Mouse (Mus musculus) CD4-positive, CD25-positive, alpha-beta regulatory T cell, adult 4 months (primary cell): ENCODE results near the gene 4930402H24Rik. TPM values are rescaled to one million over a fixed set of nuclear protein-coding genes. Genes with fewer than 3 reads are reported as not detected.
A peak's percentile ranks its signal among the peaks of the same experiment; 100 is the strongest.

Experiments
- ATAC-seq: one replicate; pipeline ENCODE4 v1.8.0; 2017
- polyA plus RNA-seq, 2 experiments: library from polyadenylated mRNA; unstranded; fragments of 100-300 nt; shearing (Covaris generic); gene quantifications; one replicate each; pipeline ENCODE4 v1.2.1; 2017

4930402H24Rik gene
- polyA plus RNA-seq, 2 experiments from 2014 or later = 13.0 to 13.6 TPM

GRCm38 (mm10) chr2:130728906-130729585 lies 177.2 kb downstream of the 4930402H24Rik start:
- ATAC-seq = no peak

- ATAC-seq = no peak
These were observed 178.5 kb downstream of the 4930402H24Rik start for GRCm38 (mm10) chr2:130727752-130728151.

GRCm38 (mm10) chr2:130724369-130724768 lies 181.8 kb downstream of the 4930402H24Rik start:
- no peak for ATAC-seq

- no peak for ATAC-seq
These were observed 188.3 kb downstream of the 4930402H24Rik start for GRCm38 (mm10) chr2:130717951-130718350.

GRCm38 (mm10) chr2:130707057-130707456 lies 199.1 kb downstream of the 4930402H24Rik start:
- ATAC-seq = no peak

GRCm38 (mm10) chr2:130706602-130707001 lies 199.6 kb downstream of the 4930402H24Rik start:
- ATAC-seq = no peak

GRCm38 (mm10) chr2:130705178-130705577 lies 201.0 kb downstream of the 4930402H24Rik start:
- ATAC-seq = no peak

- no peak for ATAC-seq
These were observed 201.9 kb downstream of the 4930402H24Rik start for GRCm38 (mm10) chr2:130704040-130705001.

- ATAC-seq = no peak
These were observed 208.4 kb downstream of the 4930402H24Rik start for GRCm38 (mm10) chr2:130697821-130698266.

GRCm38 (mm10) chr2:130697153-130697810 lies 208.9 kb downstream of the 4930402H24Rik start, which contains the start of gene Slc4a11:
TSS of gene Slc4a11 (minus strand) at chr2:130697519.
- ATAC-seq = peak; percentile 37

- peak; percentile 61 for ATAC-seq
These were observed 209.5 kb downstream of the 4930402H24Rik start for GRCm38 (mm10) chr2:130696700-130697152.

GRCm38 (mm10) chr2:130693563-130693962 lies 212.6 kb downstream of the 4930402H24Rik start:
- no peak for ATAC-seq

- no peak for ATAC-seq
These were observed 217.2 kb downstream of the 4930402H24Rik start for GRCm38 (mm10) chr2:130689011-130689410.

- no peak for ATAC-seq
These were observed 220.8 kb downstream of the 4930402H24Rik start for GRCm38 (mm10) chr2:130685426-130685825.

- no peak for ATAC-seq
These were observed 224.7 kb downstream of the 4930402H24Rik start for GRCm38 (mm10) chr2:130681531-130681930.

GRCm38 (mm10) chr2:130679899-130680298 lies 226.3 kb downstream of the 4930402H24Rik start:
- no peak for ATAC-seq

GRCm38 (mm10) chr2:130679154-130679553 lies 227.1 kb downstream of the 4930402H24Rik start:
- ATAC-seq = no peak

- ATAC-seq = no peak
These were observed 229.0 kb downstream of the 4930402H24Rik start for GRCm38 (mm10) chr2:130677211-130677610.

GRCm38 (mm10) chr2:130667559-130667958 lies 238.6 kb downstream of the 4930402H24Rik start, which contains the start of gene Itpa:
TSS of gene Itpa (plus strand) at chr2:130667610.
- peak; percentile 80 for ATAC-seq

- peak; percentile 81 for ATAC-seq
These were observed 242.0 kb downstream of the 4930402H24Rik start, which contains the start of gene Ddrgk1 for GRCm38 (mm10) chr2:130664102-130664701. TSS of gene Ddrgk1 (minus strand) at chr2:130664659.

GRCm38 (mm10) chr2:130663342-130663741 lies 242.9 kb downstream of the 4930402H24Rik start:
- no peak for ATAC-seq

- ATAC-seq = no peak
These were observed 247.7 kb downstream of the 4930402H24Rik start for GRCm38 (mm10) chr2:130658530-130658929.
